Mouse (Mus musculus) heart, embryonic 10.5 days (tissue): ENCODE measurements at regions not wholly inside any gene's neighbourhood (a gene's known extent, or its start where the extent isn't known, plus 50 kb on each side); places are given as distances from the start of the nearest gene placed in this dataset.

Experiments
- DNase-seq: peaks from one replicate; pipeline ENCODE4 v3.0.0-alpha.2; 2017; ENCODE audit warnings: low spot score
- H3K27ac ChIP-seq: fragments of 300-500 bp; sonication (generic); 2 replicates; pipeline ENCODE4 v1.5.1; 2016; ENCODE audit warnings: mild to moderate bottlenecking
- H3K27me3 ChIP-seq: fragments of 300-500 bp; sonication (generic); 2 replicates; pipeline ENCODE4 v1.6.1; 2016; ENCODE audit warnings: mild to moderate bottlenecking; ENCODE audit not compliant: poor library complexity, insufficient read depth, severe bottlenecking
- H3K36me3 ChIP-seq: fragments of 300-500 bp; sonication (generic); 2 replicates; pipeline ENCODE4 v1.6.1; 2016; ENCODE audit warnings: mild to moderate bottlenecking, moderate library complexity
- H3K4me1 ChIP-seq: fragments of 300-500 bp; sonication (generic); 2 replicates; pipeline ENCODE4 v1.6.1; 2016; ENCODE audit warnings: mild to moderate bottlenecking
- H3K4me3 ChIP-seq: fragments of 300-500 bp; sonication (generic); 2 replicates; pipeline ENCODE4 v1.5.1; 2016; ENCODE audit warnings: mild to moderate bottlenecking, moderate library complexity
- H3K9me3 ChIP-seq: fragments of 300-500 bp; sonication (generic); 2 replicates; pipeline ENCODE4 v1.6.1; 2016; ENCODE audit warnings: mild to moderate bottlenecking, moderate library complexity
- WGBS: fragments of 180-500 bp; shearing (Covaris S2); methylation state at CpG from one replicate; pipeline ENCODE4 v1.1.7; 2016; 5-methylcytosine and 5-hydroxymethylcytosine counted together

GRCm38 (mm10) chr16:18683556-18683955 is 53.8 kb upstream of the Sept5 start:
- no peak overlapping the region for H3K27ac ChIP-seq
- 53% methylated on average over 6 of the region's 6 CpGs for WGBS
- peaks cover 25% of the 10 kb centered on the region for H3K4me1 ChIP-seq

GRCm38 (mm10) chr16:18686044-18686761 is 56.4 kb upstream of the Sept5 start:
- Histone ChIP-seq H3K36me3 (no peaks in the 10 kb centered on the region), H3K4me3 (no peak overlapping the region), H3K27me3 (peaks cover 6% of the 10 kb centered on the region; the same call in 1 of the 2 replicates), H3K27ac (peak overlapping the region; percentile 72), H3K9me3 (no peaks in the 10 kb centered on the region), H3K4me1 (peaks cover 25% of the 10 kb centered on the region)
- 13% methylated on average over 6 of the region's 6 CpGs for WGBS
- no peak for DNase-seq

More at GRCm38 (mm10) chr16:18683556-18683955, 53.8 kb upstream of the Sept5 start:
- no peak for DNase-seq
- no peaks in the 10 kb centered on the region for H3K9me3 ChIP-seq
- 0 out of 2 replicates have a peak, but pooled peaks cover 6% of the 10 kb centered on the region for H3K27me3 ChIP-seq
- no peak overlapping the region for H3K4me3 ChIP-seq
- H3K36me3 ChIP-seq, result no peaks in the 10 kb centered on the region

GRCm38 (mm10) chr16:18686916-18687315 is 57.2 kb upstream of the Sept5 start:
- WGBS, result under 1% methylated on average over 17 of the region's 17 CpGs
- peak; percentile 96 for DNase-seq
- peak overlapping the region; percentile 47 for H3K4me3 ChIP-seq

GRCm38 (mm10) chr16:18687367-18687766 is 57.6 kb upstream of the Sept5 start:
- H3K4me1 ChIP-seq, result peaks cover 25% of the 10 kb centered on the region
- 3% methylated on average over 8 of the region's 8 CpGs for WGBS
- peak overlapping the region; percentile 47 for H3K4me3 ChIP-seq
- DNase-seq, result no peak
- H3K27ac ChIP-seq, result peak overlapping the region; percentile 87
- peaks cover under 1% of the 10 kb centered on the region; the same call in 1 of the 2 replicates for H3K27me3 ChIP-seq
- no peaks in the 10 kb centered on the region for H3K36me3 ChIP-seq
- H3K9me3 ChIP-seq, result no peaks in the 10 kb centered on the region

More at GRCm38 (mm10) chr16:18686916-18687315, 57.2 kb upstream of the Sept5 start:
- Histone ChIP-seq H3K27ac (peak overlapping the region; percentile 87), H3K27me3 (peaks cover 5% of the 10 kb centered on the region; the same call in 1 of the 2 replicates), H3K9me3 (no peaks in the 10 kb centered on the region), H3K36me3 (no peaks in the 10 kb centered on the region), H3K4me1 (peaks cover 25% of the 10 kb centered on the region)

- Histone ChIP-seq H3K9me3 (no peaks in the 10 kb centered on the region), H3K4me3 (no peak overlapping the region), H3K27ac (no peak overlapping the region), H3K4me1 (0 out of 2 replicates have a peak, but pooled peaks cover 7% of the 10 kb centered on the region), H3K36me3 (no peaks in the 10 kb centered on the region), H3K27me3 (peaks cover 9% of the 10 kb centered on the region; the same call in 1 of the 2 replicates)
- no peak for DNase-seq
- 79% methylated on average over 5 of the region's 5 CpGs for WGBS
Measured at GRCm38 (mm10) chr16:18695596-18695995, 65.8 kb upstream of the Sept5 start.

GRCm38 (mm10) chr16:18696074-18696819 is 66.5 kb upstream of the Sept5 start:
- Histone ChIP-seq H3K27me3 (0 out of 2 replicates have a peak, but pooled peaks cover 11% of the 10 kb centered on the region), H3K4me1 (0 out of 2 replicates have a peak, but pooled peaks cover 7% of the 10 kb centered on the region), H3K27ac (no peak overlapping the region), H3K36me3 (no peaks in the 10 kb centered on the region), H3K4me3 (peak overlapping the region; percentile 18; the same call in 1 of the 2 replicates), H3K9me3 (no peaks in the 10 kb centered on the region)
- DNase-seq, result peak; percentile 85
- WGBS, result 13% methylated on average over 20 of the region's 20 CpGs

- DNase-seq, result no peak
- Histone ChIP-seq H3K4me1 (0 out of 2 replicates have a peak, but pooled peaks cover 7% of the 10 kb centered on the region), H3K4me3 (0 out of 2 replicates have a peak overlapping the region, but pooled peaks have one; percentile 18), H3K27ac (no peak overlapping the region), H3K27me3 (0 out of 2 replicates have a peak, but pooled peaks cover 16% of the 10 kb centered on the region), H3K36me3 (no peaks in the 10 kb centered on the region), H3K9me3 (no peaks in the 10 kb centered on the region)
- 57% methylated on average over 5 of the region's 5 CpGs for WGBS
Measured at GRCm38 (mm10) chr16:18696820-18697168, 67.0 kb upstream of the Sept5 start.

- H3K36me3 ChIP-seq, result no peaks in the 10 kb centered on the region
- no peak for DNase-seq
- 0 out of 2 replicates have a peak, but pooled peaks cover 11% of the 10 kb centered on the region for H3K27me3 ChIP-seq
- no peak overlapping the region for H3K4me3 ChIP-seq
- WGBS, result 58% methylated on average over 9 of the region's 9 CpGs
- H3K9me3 ChIP-seq, result no peaks in the 10 kb centered on the region
- H3K27ac ChIP-seq, result no peak overlapping the region
- H3K4me1 ChIP-seq, result 0 out of 2 replicates have a peak, but pooled peaks cover 6% of the 10 kb centered on the region
Measured at GRCm38 (mm10) chr16:18704126-18704525, 72.5 kb upstream of the Cldn5 start.

- H3K27me3 ChIP-seq, result 0 out of 2 replicates have a peak, but pooled peaks cover 11% of the 10 kb centered on the region
- H3K36me3 ChIP-seq, result no peaks in the 10 kb centered on the region
- WGBS, result 69% methylated on average over 9 of the region's 9 CpGs
- no peak overlapping the region for H3K4me3 ChIP-seq
- DNase-seq, result no peak
- H3K4me1 ChIP-seq, result 0 out of 2 replicates have a peak, but pooled peaks cover 6% of the 10 kb centered on the region
- no peaks in the 10 kb centered on the region for H3K9me3 ChIP-seq
- no peak overlapping the region for H3K27ac ChIP-seq
Measured at GRCm38 (mm10) chr16:18705028-18705648, 71.5 kb upstream of the Cldn5 start.

- Histone ChIP-seq H3K4me3 (no peak overlapping the region), H3K27me3 (no peaks in the 10 kb centered on the region), H3K4me1 (no peaks in the 10 kb centered on the region), H3K9me3 (no peaks in the 10 kb centered on the region), H3K27ac (no peak overlapping the region), H3K36me3 (no peaks in the 10 kb centered on the region)
- no peak for DNase-seq
- 93% methylated on average over 1 of the region's 1 CpGs for WGBS
Measured at GRCm38 (mm10) chr16:18711637-18712125, 65.0 kb upstream of the Cldn5 start.

- 59% methylated on average over 5 of the region's 5 CpGs for WGBS
- no peak overlapping the region for H3K4me3 ChIP-seq
- H3K4me1 ChIP-seq, result 0 out of 2 replicates have a peak, but pooled peaks cover under 1% of the 10 kb centered on the region
- H3K27ac ChIP-seq, result no peak overlapping the region
- no peak for DNase-seq
- no peaks in the 10 kb centered on the region for H3K9me3 ChIP-seq
- H3K27me3 ChIP-seq, result no peaks in the 10 kb centered on the region
- no peaks in the 10 kb centered on the region for H3K36me3 ChIP-seq
Measured at GRCm38 (mm10) chr16:18713017-18713416, 63.6 kb upstream of the Cldn5 start.

- H3K27me3 ChIP-seq, result no peaks in the 10 kb centered on the region
- DNase-seq, result no peak
- H3K27ac ChIP-seq, result no peak overlapping the region
- WGBS, result 69% methylated on average over 3 of the region's 3 CpGs
- no peaks in the 10 kb centered on the region for H3K36me3 ChIP-seq
- H3K4me3 ChIP-seq, result no peak overlapping the region
- no peaks in the 10 kb centered on the region for H3K9me3 ChIP-seq
- H3K4me1 ChIP-seq, result 0 out of 2 replicates have a peak, but pooled peaks cover 3% of the 10 kb centered on the region
Measured at GRCm38 (mm10) chr16:18715381-18715780, 61.3 kb upstream of the Cldn5 start.
